Mouse (Mus musculus) midbrain, embryonic 15.5 days (tissue): Measurements from ENCODE around the gene Erich4. TPM values are rescaled to one million over a fixed set of nuclear protein-coding genes. Genes with fewer than 3 reads are reported as not detected.
"Not testable (repeated sequence)": the region's sequence is repeated elsewhere in the genome, so short reads cannot be mapped to it uniquely, and the experiment has no call there.

ENCODE experiments used
- ATAC-seq: fragments of 200-750 bp; cut with Nextera tagmentation; replicated peaks from 2 replicates; pipeline ENCODE4 v1.8.0; 2017; ENCODE audit warnings: moderate TSS enrichment
- H3K27ac ChIP-seq: fragments of 300-500 bp; sonication (generic); 2 replicates; pipeline ENCODE4 v1.5.1; 2015; ENCODE audit warnings: mild to moderate bottlenecking, inconsistent platforms
- H3K27me3 ChIP-seq: fragments of 300-500 bp; sonication (generic); replicated peaks from 2 replicates; pipeline ENCODE4 v1.6.1; 2015; ENCODE audit warnings: inconsistent platforms
- H3K36me3 ChIP-seq: fragments of 300-500 bp; sonication (generic); replicated peaks from 2 replicates; pipeline ENCODE4 v1.6.1; 2015; ENCODE audit warnings: inconsistent platforms
- H3K4me1 ChIP-seq: fragments of 300-500 bp; sonication (generic); 2 replicates; pipeline ENCODE4 v1.6.1; 2015; ENCODE audit warnings: inconsistent platforms
- H3K4me2 ChIP-seq: fragments of 300-500 bp; sonication (generic); 2 replicates; pipeline ENCODE4 v1.6.1; 2015; ENCODE audit warnings: inconsistent platforms, mild to moderate bottlenecking, moderate library complexity
- H3K4me3 ChIP-seq: fragments of 300-500 bp; sonication (generic); 2 replicates; pipeline ENCODE4 v1.5.1; 2015; ENCODE audit warnings: mild to moderate bottlenecking, inconsistent platforms
- H3K9ac ChIP-seq: fragments of 300-500 bp; sonication (generic); 2 replicates; pipeline ENCODE4 v1.6.1; 2015; ENCODE audit warnings: mild to moderate bottlenecking, inconsistent platforms
- H3K9me3 ChIP-seq: fragments of 300-500 bp; sonication (generic); 2 replicates; pipeline ENCODE4 v1.6.1; 2016; ENCODE audit warnings: inconsistent platforms
- WGBS: fragments of 180-500 bp; shearing (Covaris S2); methylation state at CpG from one replicate; pipeline ENCODE4 v1.1.7; 2015; ENCODE audit warnings: mixed read lengths; 5-methylcytosine and 5-hydroxymethylcytosine counted together
- polyA plus RNA-seq: library from polyadenylated mRNA; unstranded; fragments of >200 nt; fragmentation: Nextera tagmentation; extraction: Ambion mirVana; gene quantifications from 2 replicates; pipeline ENCODE4 v1.2.1, GENCODE M21; 2015

The Erich4 gene
- polyA plus RNA-seq, 1 experiment from 2014 or later, result not detected

DNA sequence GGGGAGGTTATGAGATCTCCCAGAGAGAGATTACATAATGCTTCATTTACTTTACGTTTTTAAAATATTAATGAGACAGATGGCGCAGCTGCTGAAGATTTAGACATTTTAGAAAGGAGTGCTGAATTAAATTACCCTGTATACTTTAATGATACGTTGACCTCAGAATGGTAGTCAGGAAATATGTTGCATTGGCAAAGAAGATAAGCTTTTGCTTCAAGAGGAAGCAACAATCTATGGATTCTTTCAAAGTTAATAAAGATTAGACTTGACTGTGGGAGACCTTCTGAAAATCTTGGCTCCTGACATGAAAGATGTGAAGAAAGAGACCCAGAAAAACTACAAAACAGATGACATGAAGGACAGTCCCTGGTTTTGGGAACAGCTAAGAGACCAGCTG lies 21.8 kb downstream of the Erich4 start:
- Histone ChIP-seq H3K4me3 (no peak overlapping the region), H3K4me2 (no peak overlapping the region), H3K9ac (no peak overlapping the region), H3K4me1 (no peaks in the 10 kb centered on the region), H3K27ac (no peak overlapping the region), H3K9me3 (no peaks in the 10 kb centered on the region), H3K27me3 (no peaks in the 10 kb centered on the region), H3K36me3 (no peaks in the 10 kb centered on the region)
- 64% methylated on average over 3 of the region's 3 CpGs for WGBS
- ATAC-seq, result no peak

DNA sequence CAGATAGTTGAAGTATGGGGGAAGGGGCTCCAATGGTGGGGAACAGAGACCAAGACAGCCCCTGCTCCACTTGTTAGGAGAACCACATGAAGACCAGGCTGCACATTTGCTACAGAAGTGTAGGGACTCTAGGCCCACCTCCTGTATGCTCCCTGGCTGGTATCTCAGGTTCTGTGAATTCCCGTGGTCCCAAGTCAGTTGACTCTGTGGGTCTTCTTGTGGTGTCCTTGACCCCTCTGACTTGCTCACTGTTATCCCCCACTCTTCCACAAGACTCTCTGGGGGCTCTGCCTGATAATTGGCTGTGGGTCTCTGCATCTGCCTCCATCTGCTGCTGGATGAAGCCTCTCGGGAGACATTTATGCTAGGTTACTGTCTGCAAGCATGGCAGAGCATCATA lies 24.5 kb downstream of the Erich4 start:
- Histone ChIP-seq H3K4me2 (no peak overlapping the region), H3K27ac (no peak overlapping the region), H3K36me3 (no peaks in the 10 kb centered on the region), H3K9me3 (no peaks in the 10 kb centered on the region), H3K4me3 (no peak overlapping the region), H3K27me3 (no peaks in the 10 kb centered on the region), H3K9ac (no peak overlapping the region), H3K4me1 (no peaks in the 10 kb centered on the region)
- ATAC-seq, result no peak
- 94% methylated on average over 2 of the region's 2 CpGs for WGBS

DNA sequence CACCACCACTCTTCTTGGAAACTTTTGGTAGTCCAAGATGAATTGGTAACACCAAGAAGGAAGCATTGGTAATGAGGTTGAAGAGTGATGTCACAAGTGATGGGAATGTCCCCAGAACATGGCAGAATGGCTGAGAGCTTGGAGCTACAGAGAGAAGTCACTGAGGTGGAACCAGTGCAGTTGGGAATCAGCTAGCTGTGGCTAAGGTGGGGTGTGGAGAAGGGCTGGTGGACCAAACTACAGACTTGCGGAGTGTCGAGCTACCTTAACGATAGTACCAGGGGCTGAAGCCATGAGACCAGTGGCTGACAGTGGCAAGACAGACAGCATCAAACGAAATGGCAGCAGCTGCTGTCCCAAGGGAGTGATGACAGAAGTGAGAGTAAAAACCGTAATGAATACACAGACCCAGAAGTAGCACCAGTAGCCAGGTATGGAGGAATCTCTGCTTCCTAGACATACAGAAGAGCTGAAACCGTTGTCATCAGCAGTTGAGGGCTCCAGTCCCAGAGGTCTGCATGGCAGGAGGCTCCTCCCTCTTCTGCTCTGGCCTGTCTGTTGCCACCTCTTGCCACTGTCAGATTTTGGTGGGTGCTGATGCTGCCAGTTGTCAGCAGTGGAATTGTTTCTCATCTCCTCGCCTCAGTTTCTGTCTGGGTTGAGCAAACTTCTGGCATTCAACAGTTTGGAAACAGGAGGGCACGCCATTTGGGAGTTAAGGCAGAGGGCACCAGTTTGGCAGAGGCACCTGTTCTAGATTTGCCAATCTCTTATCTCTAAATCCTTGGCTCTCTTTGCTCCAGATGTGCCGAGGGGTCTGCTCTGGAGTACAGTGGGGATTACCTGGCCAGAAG lies 30.1 kb downstream of the Erich4 start:
- H3K27me3 ChIP-seq, result no peaks in the 10 kb centered on the region
- H3K9me3 ChIP-seq, result no peaks in the 10 kb centered on the region
- H3K4me1 ChIP-seq, result no peaks in the 10 kb centered on the region
- H3K4me2 ChIP-seq, result no peak overlapping the region
- H3K36me3 ChIP-seq, result no peaks in the 10 kb centered on the region
- H3K4me3 ChIP-seq, result no peak overlapping the region
- no peak overlapping the region for H3K9ac ChIP-seq
- H3K27ac ChIP-seq, result no peak overlapping the region
- ATAC-seq, result no peak
- 80% methylated on average over 9 of the region's 9 CpGs for WGBS

DNA sequence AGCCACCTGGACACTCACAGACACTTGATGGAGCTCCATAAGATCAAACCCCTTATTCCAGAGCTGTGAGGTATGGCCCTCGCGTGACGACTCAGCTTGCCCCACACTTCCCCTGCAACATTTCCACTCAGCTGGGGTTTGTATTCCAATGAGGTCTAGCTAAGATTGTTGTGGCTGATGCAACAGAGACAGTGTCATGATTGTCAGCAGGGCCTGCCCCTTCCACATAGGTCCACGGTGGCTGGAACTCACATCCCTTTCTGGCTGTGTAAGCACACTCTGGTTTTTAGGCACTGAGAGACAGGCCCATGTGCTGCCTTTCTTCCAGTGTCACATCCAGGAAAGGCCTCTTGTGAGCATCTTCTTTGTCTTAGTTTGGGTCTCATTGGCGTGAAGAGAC lies 31.0 kb downstream of the Erich4 start:
- H3K36me3 ChIP-seq, result no peaks in the 10 kb centered on the region
- H3K4me1 ChIP-seq, result no peaks in the 10 kb centered on the region
- 93% methylated on average over 5 of the region's 5 CpGs for WGBS
- H3K4me3 ChIP-seq, result no peak overlapping the region
- H3K27ac ChIP-seq, result no peak overlapping the region
- ATAC-seq, result no peak
- H3K9ac ChIP-seq, result no peak overlapping the region
- no peaks in the 10 kb centered on the region for H3K27me3 ChIP-seq
- H3K9me3 ChIP-seq, result no peaks in the 10 kb centered on the region
- H3K4me2 ChIP-seq, result no peak overlapping the region

DNA sequence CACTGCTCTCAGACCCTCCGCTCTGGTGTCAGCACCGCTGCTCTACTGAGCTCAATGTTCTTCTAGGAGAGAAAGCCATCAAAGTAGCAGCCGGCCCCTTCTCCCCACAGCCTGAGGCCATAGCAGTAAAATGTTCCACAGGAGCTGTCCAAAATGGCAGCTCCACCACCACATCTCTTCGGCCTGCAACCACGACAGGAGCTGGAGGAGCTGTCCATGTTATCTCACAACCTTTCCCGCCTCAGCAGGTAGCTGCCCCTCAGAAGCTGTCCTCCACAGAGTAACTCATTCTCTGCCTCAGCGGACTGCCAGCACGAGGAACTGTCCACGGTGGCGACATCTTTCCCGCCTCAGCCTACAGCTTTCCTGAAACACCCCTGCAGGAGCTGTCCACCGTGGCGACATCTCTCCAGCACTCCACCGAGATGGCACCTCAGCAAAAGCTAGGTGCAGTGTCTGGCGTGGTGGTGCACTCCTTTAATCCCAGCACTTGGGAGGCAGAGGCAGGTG lies 33.3 kb downstream of the Erich4 start:
- Histone ChIP-seq H3K4me3 (no peak overlapping the region), H3K4me1 (no peaks in the 10 kb centered on the region), H3K4me2 (no peak overlapping the region), H3K9me3 (no peaks in the 10 kb centered on the region), H3K27ac (no peak overlapping the region), H3K36me3 (no peaks in the 10 kb centered on the region), H3K9ac (no peak overlapping the region), H3K27me3 (no peaks in the 10 kb centered on the region)
- WGBS, result 91% methylated on average over 15 of the region's 15 CpGs
- ATAC-seq, result no peak

DNA sequence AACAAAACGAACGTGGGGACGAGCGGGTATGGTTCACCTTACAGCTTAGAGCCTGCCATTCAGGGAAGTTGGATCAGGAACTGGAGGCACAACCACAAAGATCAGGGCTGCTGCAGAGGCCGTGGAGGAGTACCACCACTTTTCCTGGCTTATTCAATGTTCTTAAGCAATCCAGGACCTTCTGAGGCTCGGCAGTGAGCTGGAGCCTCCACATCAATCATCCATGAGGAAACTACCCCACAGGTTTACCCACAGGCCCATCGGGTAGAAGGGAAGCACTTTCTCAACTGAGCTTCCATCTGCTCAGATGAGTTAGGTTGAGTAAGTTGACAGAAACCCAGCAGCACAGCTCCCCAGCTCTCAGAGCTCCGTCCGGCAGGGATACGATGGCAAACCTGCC lies 36.3 kb downstream of the Erich4 start:
- Histone ChIP-seq H3K4me1 (no peaks in the 10 kb centered on the region), H3K9me3 (no peaks in the 10 kb centered on the region), H3K27me3 (no peaks in the 10 kb centered on the region), H3K4me2 (no peak overlapping the region), H3K27ac (no peak overlapping the region), H3K36me3 (no peaks in the 10 kb centered on the region), H3K9ac (no peak overlapping the region), H3K4me3 (no peak overlapping the region)
- WGBS, result 87% methylated on average over 10 of the region's 10 CpGs
- ATAC-seq, result no peak

DNA sequence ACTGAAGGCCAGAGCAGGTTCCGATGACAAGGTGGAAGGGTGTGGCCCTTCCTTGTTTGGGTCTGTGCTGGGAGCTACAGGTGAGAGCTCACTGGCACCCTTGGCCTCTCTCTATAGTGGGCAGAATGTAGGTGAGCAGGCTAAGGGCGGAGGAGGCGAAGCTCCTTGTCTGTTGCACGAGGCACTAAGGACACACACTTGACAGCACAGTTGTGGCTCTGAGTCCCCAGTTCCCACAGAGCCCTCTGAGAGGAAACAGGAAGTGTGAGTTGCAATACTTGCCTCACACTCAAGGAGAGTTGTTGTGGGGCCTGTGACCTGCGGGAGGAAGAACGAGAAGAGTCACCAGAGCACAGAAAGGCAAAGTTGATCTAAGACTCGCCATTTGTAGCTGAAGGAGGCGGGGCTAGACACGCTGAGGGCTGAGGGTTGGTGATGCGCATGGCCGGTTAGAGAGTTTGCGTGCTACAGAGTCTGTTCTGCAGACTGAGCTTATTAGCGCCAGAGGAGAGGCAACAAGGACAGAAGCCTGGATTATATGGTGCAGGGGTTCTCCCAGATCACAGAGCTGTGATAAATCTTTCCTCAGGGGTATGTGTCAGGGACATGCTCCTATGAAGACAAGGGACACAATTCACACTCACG lies 38.8 kb downstream of the Erich4 start:
- H3K4me1 ChIP-seq, H3K27ac ChIP-seq, H3K36me3 ChIP-seq, H3K9ac ChIP-seq, H3K27me3 ChIP-seq, H3K9me3 ChIP-seq, H3K4me3 ChIP-seq, H3K4me2 ChIP-seq, ATAC-seq: not testable (repeated sequence)
- 57% methylated on average over 14 of the region's 14 CpGs for WGBS

DNA sequence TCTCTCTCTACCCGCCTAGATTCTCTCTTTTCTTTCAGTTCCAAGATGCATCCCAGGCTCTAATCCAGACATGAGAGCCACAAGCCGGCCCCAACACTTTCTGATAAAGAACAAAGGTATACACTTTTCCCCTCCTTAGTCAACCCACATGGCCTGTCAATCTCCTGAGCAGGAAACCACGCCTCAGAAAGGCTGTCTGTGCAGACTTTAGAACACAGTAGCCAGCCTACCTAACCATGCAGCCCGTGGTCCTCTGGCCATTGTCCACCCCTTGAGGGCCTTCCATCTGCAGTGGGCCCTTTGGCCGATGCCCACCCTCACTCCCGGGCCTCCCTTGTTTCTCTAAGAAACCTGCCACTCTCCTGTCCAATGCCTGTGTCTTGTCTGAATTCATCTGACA lies 39.4 kb downstream of the Erich4 start:
- H3K27ac ChIP-seq, H3K4me1 ChIP-seq, H3K9me3 ChIP-seq, ATAC-seq, H3K27me3 ChIP-seq, H3K9ac ChIP-seq, H3K36me3 ChIP-seq, H3K4me2 ChIP-seq, H3K4me3 ChIP-seq: not testable (repeated sequence)
- 35% methylated on average over 6 of the region's 6 CpGs for WGBS

DNA sequence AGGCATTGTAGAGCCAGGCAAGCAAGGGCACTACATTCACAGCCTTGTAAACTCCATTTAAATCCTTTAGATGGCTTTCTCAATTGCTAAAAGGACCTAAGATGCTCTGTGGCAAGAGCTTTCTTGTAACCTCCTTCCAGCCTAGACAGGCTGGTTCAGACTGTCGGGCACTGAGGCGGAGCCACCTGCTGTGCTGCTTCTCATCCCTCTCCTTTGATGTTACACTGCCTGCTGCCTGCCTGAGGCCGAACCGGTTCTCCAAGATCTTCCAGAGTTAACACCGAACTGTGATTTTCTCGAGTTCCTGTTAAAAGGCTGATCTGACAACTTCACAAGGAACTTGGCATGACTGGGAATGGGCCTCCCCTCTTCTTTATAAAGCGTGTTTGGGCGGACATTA lies 39.8 kb downstream of the Erich4 start:
- Histone ChIP-seq H3K27me3 (no peaks in the 10 kb centered on the region), H3K9me3 (no peaks in the 10 kb centered on the region), H3K27ac (peak overlapping the region; percentile 31; the same call in 1 of the 2 replicates), H3K9ac (no peak overlapping the region), H3K4me2 (no peak overlapping the region), H3K4me3 (no peak overlapping the region), H3K4me1 (no peaks in the 10 kb centered on the region), H3K36me3 (no peaks in the 10 kb centered on the region)
- ATAC-seq, result peak; percentile 52; the same call in 1 of the 2 replicates
- 11% methylated on average over 8 of the region's 8 CpGs for WGBS

DNA sequence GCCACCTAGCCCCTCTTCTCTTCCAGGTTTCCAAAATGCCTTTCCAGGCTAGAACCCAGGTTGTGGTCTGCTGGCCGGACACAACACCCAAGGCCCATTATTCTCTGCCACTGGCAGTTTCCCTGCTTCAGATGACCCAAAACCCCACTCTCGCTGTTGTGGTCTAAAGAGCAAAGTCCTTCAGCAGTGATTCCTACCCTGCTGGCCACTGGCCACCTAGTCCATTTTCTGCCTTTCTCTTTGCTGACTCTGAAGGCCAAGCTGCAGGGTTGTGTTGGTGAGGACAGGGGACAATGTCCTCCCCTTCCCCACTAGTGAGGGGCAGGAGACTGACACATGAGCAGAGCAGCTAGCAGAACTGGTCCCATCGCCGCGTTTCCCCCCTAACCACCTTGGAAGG lies 40.6 kb downstream of the Erich4 start:
- 83% methylated on average over 5 of the region's 5 CpGs for WGBS
- H3K4me2 ChIP-seq, result no peak overlapping the region
- no peak overlapping the region for H3K27ac ChIP-seq
- H3K9me3 ChIP-seq, result no peaks in the 10 kb centered on the region
- ATAC-seq, result no peak
- H3K9ac ChIP-seq, result no peak overlapping the region
- no peaks in the 10 kb centered on the region for H3K27me3 ChIP-seq
- no peaks in the 10 kb centered on the region for H3K4me1 ChIP-seq
- no peak overlapping the region for H3K4me3 ChIP-seq
- H3K36me3 ChIP-seq, result no peaks in the 10 kb centered on the region

DNA sequence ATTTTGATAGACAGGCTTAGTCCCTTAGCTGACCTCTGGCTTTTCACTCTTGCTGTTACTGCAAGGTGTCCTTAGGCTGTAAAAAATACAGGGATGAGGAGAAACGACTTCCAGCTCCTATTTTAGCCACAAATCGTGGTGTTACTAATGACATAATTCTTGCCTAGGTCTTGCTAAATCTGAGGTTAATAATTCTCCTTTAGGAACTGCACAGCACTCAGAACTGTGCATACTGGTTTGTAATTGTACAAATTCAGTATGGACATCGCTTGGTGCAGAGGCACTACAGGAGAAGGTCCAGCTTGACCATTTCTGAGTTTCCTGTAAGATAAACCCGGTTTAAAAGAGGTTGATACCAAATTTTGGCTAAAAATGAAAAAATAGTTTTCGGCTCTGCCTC lies 41.9 kb downstream of the Erich4 start:
- not testable (repeated sequence) for H3K9ac ChIP-seq, H3K4me1 ChIP-seq, H3K4me2 ChIP-seq, H3K9me3 ChIP-seq, H3K27me3 ChIP-seq, H3K36me3 ChIP-seq, H3K27ac ChIP-seq, ATAC-seq, H3K4me3 ChIP-seq
- WGBS, result 84% methylated on average over 5 of the region's 5 CpGs

DNA sequence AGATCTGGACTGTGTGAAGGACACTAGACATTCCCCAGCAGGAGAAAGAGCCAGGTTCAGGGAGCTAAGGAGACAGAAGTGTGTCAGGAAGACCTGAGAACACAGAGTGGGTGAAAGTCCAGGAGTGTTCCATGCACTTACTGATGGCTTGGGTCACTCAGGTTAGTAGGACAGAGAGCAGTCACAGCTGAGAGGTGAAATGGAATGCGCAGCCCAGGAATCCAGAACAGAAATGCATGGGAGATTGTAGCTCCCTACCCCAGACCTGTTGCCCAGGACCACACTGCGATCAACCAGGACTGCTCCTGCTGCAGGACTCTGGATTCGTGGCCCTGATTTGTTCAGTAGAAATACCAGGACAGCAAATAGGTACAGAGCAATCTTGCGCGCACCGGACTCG lies 47.0 kb downstream of the Erich4 start:
- Histone ChIP-seq H3K4me2 (no peak overlapping the region), H3K4me3 (no peak overlapping the region), H3K36me3 (no peaks in the 10 kb centered on the region), H3K9ac (no peak overlapping the region), H3K27me3 (no peaks in the 10 kb centered on the region), H3K27ac (no peak overlapping the region), H3K4me1 (no peaks in the 10 kb centered on the region), H3K9me3 (no peaks in the 10 kb centered on the region)
- 94% methylated on average over 7 of the region's 7 CpGs for WGBS
- ATAC-seq, result no peak
